Mouse (Mus musculus) intestine, embryonic 15.5 days (tissue): ENCODE results near the gene Gm39653. TPM values are rescaled to one million over a fixed set of nuclear protein-coding genes. Genes with fewer than 3 reads are reported as not detected.

ENCODE experiments used
- ATAC-seq: fragments of 200-750 bp; cut with Nextera tagmentation; 2 replicates; pipeline ENCODE4 v1.8.0; 2017; ENCODE audit warnings: moderate TSS enrichment, moderate library complexity
- H3K27ac ChIP-seq: fragments of 300-500 bp; sonication (generic); 2 replicates; pipeline ENCODE4 v1.5.1; 2015; ENCODE audit warnings: mild to moderate bottlenecking, inconsistent platforms
- H3K27me3 ChIP-seq: fragments of 300-500 bp; sonication (generic); replicated peaks from 2 replicates; pipeline ENCODE4 v1.6.1; 2015; ENCODE audit warnings: inconsistent platforms
- H3K36me3 ChIP-seq: fragments of 300-500 bp; sonication (generic); 2 replicates; pipeline ENCODE4 v1.6.1; 2015; ENCODE audit warnings: inconsistent platforms
- H3K4me1 ChIP-seq: fragments of 300-500 bp; sonication (generic); replicated peaks from 2 replicates; pipeline ENCODE4 v1.6.1; 2015; ENCODE audit warnings: inconsistent platforms
- H3K4me2 ChIP-seq: fragments of 300-500 bp; sonication (generic); replicated peaks from 2 replicates; pipeline ENCODE4 v1.6.1; 2015; ENCODE audit warnings: mild to moderate bottlenecking, inconsistent platforms
- H3K4me3 ChIP-seq: fragments of 300-500 bp; sonication (generic); replicated peaks from 2 replicates; pipeline ENCODE4 v1.5.1; 2015; ENCODE audit warnings: inconsistent platforms
- H3K9ac ChIP-seq: fragments of 300-500 bp; sonication (generic); 2 replicates; pipeline ENCODE4 v1.6.1; 2015; ENCODE audit warnings: inconsistent platforms
- H3K9me3 ChIP-seq: fragments of 300-500 bp; sonication (generic); 2 replicates; pipeline ENCODE4 v1.6.1; 2016; ENCODE audit warnings: inconsistent platforms
- WGBS: fragments of 180-500 bp; shearing (Covaris S2); methylation state at CpG from one replicate; pipeline ENCODE4 v1.1.7; 2015; 5-methylcytosine and 5-hydroxymethylcytosine counted together
- polyA plus RNA-seq: library from polyadenylated mRNA; unstranded; fragments of >200 nt; fragmentation: Nextera tagmentation; extraction: Ambion mirVana; gene quantifications from 2 replicates; pipeline ENCODE4 v1.2.1, GENCODE M21; 2015

Gene Gm39653
- not detected in 2 replicates for polyA plus RNA-seq

DNA sequence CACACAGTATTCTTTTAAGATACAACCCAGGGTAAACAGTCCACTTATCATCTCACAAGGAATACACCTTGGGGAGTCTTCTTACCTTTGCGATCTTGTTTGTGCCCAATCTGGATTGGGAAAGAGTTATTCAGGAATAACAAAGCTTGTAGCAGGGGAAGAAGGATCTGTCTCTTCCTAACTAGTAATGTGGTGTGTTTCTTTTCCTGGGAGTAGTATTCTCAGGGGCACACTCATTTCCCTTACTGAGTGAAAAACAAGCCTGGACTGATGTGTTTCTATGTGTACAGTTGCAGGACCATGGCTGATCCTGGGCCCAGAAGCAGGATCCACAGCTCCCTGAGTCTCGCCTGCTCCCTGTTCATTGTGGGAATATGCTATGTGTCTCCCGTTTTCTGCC is at the start of gene Gm39653:
Gene Gm39653 (plus strand): TSS at position 301 of the 400 bp plus-strand sequence.
- Histone ChIP-seq H3K27ac (no peak within 1 kb of the TSS), H3K9me3 (no peaks in the 10 kb centered on the region), H3K9ac (no peak within 1 kb of the TSS), H3K27me3 (no peaks in the 10 kb centered on the region), H3K4me2 (no peak within 1 kb of the TSS), H3K4me3 (no peak within 1 kb of the TSS), H3K4me1 (no peaks in the 10 kb centered on the region), H3K36me3 (no peaks in the 10 kb centered on the region)
- 83% methylated on average over 3 of the region's 3 CpGs for WGBS
- ATAC-seq = no peak

DNA sequence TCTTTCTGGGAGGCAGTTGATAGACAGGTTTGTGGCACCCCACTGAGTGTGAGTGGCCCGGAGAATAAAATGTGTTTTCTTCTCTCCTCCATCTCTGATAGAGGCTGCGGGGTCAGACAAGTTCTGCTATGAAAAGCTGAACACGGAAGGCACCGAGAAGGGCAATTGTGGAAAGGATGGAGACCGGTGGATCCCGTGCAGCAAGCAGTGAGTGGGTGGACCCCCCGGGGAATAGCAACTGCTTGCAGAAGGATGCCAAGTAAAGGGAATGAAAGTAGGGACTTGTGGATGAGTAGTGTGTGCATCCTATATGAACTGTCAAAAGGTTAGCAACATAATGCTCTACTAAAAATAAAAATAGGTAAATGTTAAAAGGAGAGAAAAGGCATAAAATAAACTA is 49.3 kb upstream of the Gm39653 start:
- WGBS = 46% methylated on average over 7 of the region's 7 CpGs
- H3K4me3 ChIP-seq = no peak overlapping the region
- H3K9me3 ChIP-seq = no peaks in the 10 kb centered on the region
- H3K27me3 ChIP-seq = no peaks in the 10 kb centered on the region
- H3K9ac ChIP-seq = no peak overlapping the region
- no peaks in the 10 kb centered on the region for H3K4me1 ChIP-seq
- no peak for ATAC-seq
- no peak overlapping the region for H3K4me2 ChIP-seq
- H3K27ac ChIP-seq = no peak overlapping the region
- no peaks in the 10 kb centered on the region for H3K36me3 ChIP-seq

DNA sequence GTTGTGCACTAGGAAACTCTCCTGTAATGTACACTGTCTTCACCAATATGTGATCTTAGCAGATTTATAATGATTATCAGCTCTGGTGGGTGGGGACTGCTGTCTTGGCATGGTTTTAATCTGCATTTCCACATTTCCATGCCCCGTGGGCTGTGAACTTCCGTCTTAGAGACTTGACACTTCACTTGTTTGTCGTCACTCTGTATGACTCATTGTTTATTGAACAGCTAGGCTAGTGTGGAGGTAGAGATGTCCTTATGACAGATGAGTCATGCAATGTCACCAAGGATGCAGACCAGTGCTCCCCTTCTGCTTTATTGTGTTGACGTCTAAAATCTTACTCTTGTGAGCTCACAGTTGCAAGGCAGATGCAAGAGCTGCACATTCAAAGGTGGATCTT is 48.7 kb upstream of the Gm39653 start:
- Histone ChIP-seq H3K9ac (no peak overlapping the region), H3K27me3 (no peaks in the 10 kb centered on the region), H3K4me3 (no peak overlapping the region), H3K9me3 (no peaks in the 10 kb centered on the region), H3K4me1 (no peaks in the 10 kb centered on the region), H3K36me3 (no peaks in the 10 kb centered on the region), H3K27ac (no peak overlapping the region), H3K4me2 (no peak overlapping the region)
- no peak for ATAC-seq
- WGBS = 32% methylated on average over 4 of the region's 4 CpGs

- no peak for ATAC-seq
- 84% methylated on average over 7 of the region's 7 CpGs for WGBS
These were observed 43.5 kb upstream of the Gm39653 start for GRCm38 (mm10) chr1:63572229-63572628.

DNA sequence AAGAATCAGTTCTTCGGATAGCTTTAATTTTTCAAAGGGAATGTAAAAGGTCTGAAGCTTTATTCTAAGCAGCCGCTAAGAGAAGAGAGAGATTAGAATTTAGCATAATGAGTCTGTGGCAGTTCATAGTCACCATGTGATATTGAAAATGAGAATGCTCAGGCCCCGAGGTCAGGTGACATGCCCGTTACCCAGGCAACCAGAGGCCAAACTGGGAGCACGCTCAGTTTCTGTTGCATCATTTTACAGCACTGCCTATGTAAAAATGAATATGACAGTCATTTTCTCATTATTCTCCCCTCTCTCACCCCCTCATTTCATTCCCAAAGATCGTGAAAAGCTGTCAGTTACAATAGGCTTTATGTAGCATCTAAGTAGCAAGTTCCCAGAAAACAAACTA is 42.3 kb upstream of the Gm39653 start:
- H3K4me3 ChIP-seq = no peak overlapping the region
- H3K4me1 ChIP-seq = no peaks in the 10 kb centered on the region
- no peak overlapping the region for H3K9ac ChIP-seq
- H3K9me3 ChIP-seq = no peaks in the 10 kb centered on the region
- WGBS = 57% methylated on average over 6 of the region's 6 CpGs
- no peaks in the 10 kb centered on the region for H3K36me3 ChIP-seq
- H3K27ac ChIP-seq = no peak overlapping the region
- ATAC-seq = no peak; the same call in 1 of the 2 replicates
- H3K4me2 ChIP-seq = no peak overlapping the region
- H3K27me3 ChIP-seq = no peaks in the 10 kb centered on the region

More at GRCm38 (mm10) chr1:63572229-63572628, 43.5 kb upstream of the Gm39653 start:
- Histone ChIP-seq H3K36me3 (no peaks in the 10 kb centered on the region), H3K4me2 (no peak overlapping the region), H3K4me1 (no peaks in the 10 kb centered on the region), H3K27ac (no peak overlapping the region), H3K9me3 (no peaks in the 10 kb centered on the region), H3K4me3 (no peak overlapping the region), H3K9ac (no peak overlapping the region), H3K27me3 (no peaks in the 10 kb centered on the region)

GRCm38 (mm10) chr1:63573864-63574611 is 41.7 kb upstream of the Gm39653 start:
- no peak overlapping the region for H3K4me2 ChIP-seq
- no peak for ATAC-seq
- no peak overlapping the region for H3K4me3 ChIP-seq
- no peaks in the 10 kb centered on the region for H3K36me3 ChIP-seq
- 54% methylated on average over 12 of the region's 12 CpGs for WGBS
- no peaks in the 10 kb centered on the region for H3K4me1 ChIP-seq
- H3K27me3 ChIP-seq = no peaks in the 10 kb centered on the region
- H3K27ac ChIP-seq = no peak overlapping the region
- no peak overlapping the region for H3K9ac ChIP-seq
- H3K9me3 ChIP-seq = no peaks in the 10 kb centered on the region

DNA sequence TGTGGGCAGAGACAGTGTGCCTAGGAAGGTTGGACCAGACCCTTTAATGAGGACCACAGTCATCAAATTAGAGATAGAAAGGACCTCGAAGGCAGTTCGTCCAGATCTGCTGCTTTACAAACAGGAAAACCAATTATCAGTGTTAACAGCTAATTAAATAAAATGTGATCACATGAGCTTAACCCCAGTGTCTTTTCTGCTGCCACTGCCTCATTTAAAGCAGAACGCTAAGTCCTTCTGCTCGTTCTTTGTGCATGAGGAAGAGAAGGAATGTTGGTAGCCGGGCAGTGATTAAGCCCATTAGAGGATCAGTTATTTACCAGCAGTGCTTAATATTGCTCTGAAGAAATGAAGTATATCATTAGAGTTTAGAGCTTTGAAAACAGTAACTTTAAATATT is 39.0 kb upstream of the Gm39653 start:
- ATAC-seq = no peak
- Histone ChIP-seq H3K4me1 (no peaks in the 10 kb centered on the region), H3K9me3 (no peaks in the 10 kb centered on the region), H3K27ac (no peak overlapping the region), H3K9ac (no peak overlapping the region), H3K4me2 (no peak overlapping the region), H3K36me3 (no peaks in the 10 kb centered on the region), H3K27me3 (no peaks in the 10 kb centered on the region), H3K4me3 (no peak overlapping the region)
- WGBS = 72% methylated on average over 5 of the region's 5 CpGs

GRCm38 (mm10) chr1:63579153-63579552 is 36.6 kb upstream of the Gm39653 start:
- Histone ChIP-seq H3K4me1 (no peaks in the 10 kb centered on the region), H3K36me3 (no peaks in the 10 kb centered on the region), H3K27ac (no peak overlapping the region), H3K27me3 (no peaks in the 10 kb centered on the region), H3K9ac (no peak overlapping the region), H3K4me2 (no peak overlapping the region), H3K4me3 (no peak overlapping the region), H3K9me3 (no peaks in the 10 kb centered on the region)
- 83% methylated on average over 8 of the region's 8 CpGs for WGBS
- no peak for ATAC-seq

GRCm38 (mm10) chr1:63586869-63587268 is 28.9 kb upstream of the Gm39653 start:
- no peaks in the 10 kb centered on the region for H3K27me3 ChIP-seq
- WGBS = 66% methylated on average over 7 of the region's 7 CpGs
- no peak for ATAC-seq

DNA sequence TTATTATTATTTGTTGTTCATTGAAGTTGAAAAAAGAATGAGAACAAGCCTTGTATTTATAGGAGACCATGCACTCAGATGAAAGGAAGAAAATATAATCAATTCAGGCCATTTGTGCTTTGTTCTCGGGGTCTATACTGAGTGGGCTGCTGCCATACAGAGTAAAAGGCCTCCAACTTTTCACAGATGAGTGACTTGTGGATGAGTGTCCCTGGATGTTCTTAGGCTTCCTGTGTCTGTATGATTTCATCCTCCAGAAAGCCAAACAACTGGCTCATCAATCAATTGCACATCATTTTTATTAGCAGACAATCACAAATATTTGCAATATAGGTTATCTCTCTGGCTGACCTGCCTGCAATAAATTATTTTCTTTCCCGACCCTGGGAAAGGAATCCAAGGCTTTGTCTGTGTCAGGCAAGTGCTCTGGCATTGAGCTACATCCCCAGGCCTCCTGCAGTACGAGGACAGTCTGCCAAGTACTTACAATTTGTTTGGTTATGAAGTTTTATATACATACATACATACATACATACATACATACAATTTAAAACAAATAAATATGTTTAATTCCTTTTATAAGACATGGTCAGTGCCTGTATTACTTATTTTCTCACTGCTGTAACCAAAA is 11.8 kb upstream of the Gm39653 start:
- Histone ChIP-seq H3K4me3 (no peak overlapping the region), H3K9me3 (no peaks in the 10 kb centered on the region), H3K36me3 (no peaks in the 10 kb centered on the region), H3K4me1 (no peaks in the 10 kb centered on the region), H3K9ac (no peak overlapping the region), H3K4me2 (no peak overlapping the region), H3K27ac (no peak overlapping the region), H3K27me3 (no peaks in the 10 kb centered on the region)
- ATAC-seq = no peak
- 9% methylated on average over 3 of the region's 3 CpGs for WGBS

More at GRCm38 (mm10) chr1:63586869-63587268, 28.9 kb upstream of the Gm39653 start:
- no peaks in the 10 kb centered on the region for H3K4me1 ChIP-seq
- no peak overlapping the region for H3K4me2 ChIP-seq
- H3K4me3 ChIP-seq = no peak overlapping the region
- H3K27ac ChIP-seq = no peak overlapping the region
- no peaks in the 10 kb centered on the region for H3K9me3 ChIP-seq
- no peak overlapping the region for H3K9ac ChIP-seq
- H3K36me3 ChIP-seq = no peaks in the 10 kb centered on the region

GRCm38 (mm10) chr1:63609613-63610012 is 6.2 kb upstream of the Gm39653 start:
- Histone ChIP-seq H3K36me3 (no peaks in the 10 kb centered on the region), H3K4me3 (no peak overlapping the region), H3K9me3 (no peaks in the 10 kb centered on the region), H3K4me2 (no peak overlapping the region), H3K9ac (no peak overlapping the region), H3K4me1 (no peaks in the 10 kb centered on the region), H3K27me3 (no peaks in the 10 kb centered on the region), H3K27ac (no peak overlapping the region)
- no peak for ATAC-seq
- 93% methylated on average over 4 of the region's 4 CpGs for WGBS

- no peak for ATAC-seq
- H3K27ac ChIP-seq = no peak overlapping the region
- no peak overlapping the region for H3K9ac ChIP-seq
- no peak overlapping the region for H3K4me3 ChIP-seq
- no peak overlapping the region for H3K4me2 ChIP-seq
- no peaks in the 10 kb centered on the region for H3K4me1 ChIP-seq
- WGBS = under 1% methylated on average over 11 of the region's 11 CpGs
- H3K36me3 ChIP-seq = no peaks in the 10 kb centered on the region
- no peaks in the 10 kb centered on the region for H3K9me3 ChIP-seq
- H3K27me3 ChIP-seq = no peaks in the 10 kb centered on the region
These were observed 1.2 kb upstream of the Gm39653 start for GRCm38 (mm10) chr1:63614594-63614993.

GRCm38 (mm10) chr1:63628211-63628610 is 12.4 kb downstream of the Gm39653 start:
- Histone ChIP-seq H3K9ac (no peak overlapping the region), H3K27ac (no peak overlapping the region), H3K4me1 (no peaks in the 10 kb centered on the region), H3K27me3 (no peaks in the 10 kb centered on the region), H3K9me3 (0 out of 2 replicates have a peak, but pooled peaks cover 4% of the 10 kb centered on the region), H3K4me2 (no peak overlapping the region), H3K36me3 (no peaks in the 10 kb centered on the region), H3K4me3 (no peak overlapping the region)
- ATAC-seq = no peak
- 30% methylated on average over 2 of the region's 2 CpGs for WGBS
